Mouse (Mus musculus): ENCODE data around the gene Eif4a1. TPM values are rescaled to one million over a fixed set of nuclear protein-coding genes. Genes with fewer than 3 reads are reported as not detected.
"Not testable (repeated sequence)": the region's sequence is repeated elsewhere in the genome, so short reads cannot be mapped to it uniquely, and the experiment has no call there.

Eif4a1 gene
- total RNA-seq, 2 experiments from 2014 or later = 74.1 to 103 TPM

DNA sequence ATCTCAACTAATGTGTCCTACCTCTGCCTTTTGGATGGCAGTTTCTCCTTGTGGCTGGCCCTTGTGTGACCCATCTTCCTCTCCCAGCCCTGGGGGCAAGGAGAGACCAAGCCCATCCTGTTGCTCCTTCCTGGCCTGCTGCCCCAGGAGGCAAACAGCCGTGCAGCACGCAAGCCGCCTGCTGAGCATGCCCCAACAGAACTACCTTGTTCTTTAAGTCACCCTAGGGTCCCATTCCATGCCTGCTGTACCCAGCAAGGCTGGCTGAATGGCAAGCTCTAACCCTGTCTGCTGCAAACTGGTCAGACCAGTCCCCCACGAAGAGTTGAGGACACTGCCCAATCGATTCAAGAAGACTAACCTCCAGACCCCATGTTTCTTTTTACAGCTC, 16.2 kb downstream of the Eif4a1 start:
- DNase-seq = no peak
- intact Hi-C loops (cut with DNase I) = loop anchor here (2.0 to 10.0 kb wide), 2 partner anchors 25 to 219 kb away; partner anchors contain the start of gene Tmem95

GRCm38 (mm10) chr11:69655264-69656064, 16.8 kb downstream of the Eif4a1 start, which contains the start of gene Sox15:
Sox15 (plus strand) TSS chr11:69655314.
- DNase-seq = peak; percentile 39 to 54
- intact Hi-C loops (cut with DNase I) = loop anchor here (2.0 to 10.0 kb wide), 2 partner anchors 25 to 219 kb away; partner anchors contain the start of gene Tmem95

DNA sequence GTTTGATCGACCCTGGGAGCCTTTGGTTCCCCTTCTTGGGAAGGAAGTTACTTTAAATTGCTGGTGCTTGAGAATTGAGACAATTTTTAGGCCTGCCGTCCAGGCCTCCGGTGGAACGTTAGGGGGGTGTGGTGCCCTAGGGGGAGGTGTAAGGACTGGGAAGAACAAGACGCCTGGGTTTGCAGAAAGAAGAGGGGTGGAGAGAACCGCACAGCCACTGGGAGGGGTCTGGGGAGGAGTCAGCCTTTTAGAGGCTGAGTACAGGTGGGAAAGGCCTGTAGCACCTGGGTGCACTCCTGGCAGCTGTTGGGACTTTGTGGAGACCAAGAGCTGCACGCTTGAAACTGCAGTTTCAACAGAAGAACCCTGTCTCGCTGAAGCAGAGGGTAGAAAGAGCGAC, 17.5 kb downstream of the Eif4a1 start:
- intact Hi-C loops (cut with DNase I) = loop anchor here (10.0 kb wide), 1 partner anchor 220 kb away; the partner anchor contains the start of gene Tmem95
- no peak for DNase-seq

- DNase-seq = no peak
- intact Hi-C loops (cut with DNase I) = loop anchor here (10.0 kb wide), 1 partner anchor 221 kb away; the partner anchor contains the start of gene Tmem95
Observed at GRCm38 (mm10) chr11:69653399-69653798, 18.8 kb downstream of the Eif4a1 start.

- intact Hi-C loops (cut with DNase I) = no loop called here
- no peak for DNase-seq
Observed at GRCm38 (mm10) chr11:69645860-69646259, 26.4 kb downstream of the Eif4a1 start.

DNA sequence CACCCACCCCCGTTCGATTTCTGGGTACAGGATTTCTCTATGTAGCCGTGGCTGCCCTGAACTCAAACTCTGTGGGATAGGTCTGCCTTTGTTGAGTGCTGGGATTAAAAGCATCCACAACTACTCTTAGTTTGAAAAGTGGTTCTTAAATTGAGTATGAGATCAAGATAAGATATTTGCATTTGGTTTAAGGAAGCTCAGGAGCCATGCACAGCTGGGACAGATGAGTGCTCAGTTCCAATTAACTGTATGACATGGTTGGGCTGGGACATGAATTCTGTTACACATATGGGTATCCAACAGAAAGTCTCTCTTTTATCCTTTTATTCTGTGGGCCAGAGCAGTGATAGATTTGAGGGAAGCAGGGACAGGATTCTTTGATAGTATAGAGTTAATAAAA, 36.8 kb downstream of the Eif4a1 start:
- no peak for DNase-seq
- intact Hi-C loops (cut with DNase I) = no loop called here

- DNase-seq = peak in 1 of 2 experiments; percentile 60
- intact Hi-C loops (cut with DNase I) = no loop called here
Observed at GRCm38 (mm10) chr11:69633128-69633866, 38.9 kb downstream of the Eif4a1 start.

DNA sequence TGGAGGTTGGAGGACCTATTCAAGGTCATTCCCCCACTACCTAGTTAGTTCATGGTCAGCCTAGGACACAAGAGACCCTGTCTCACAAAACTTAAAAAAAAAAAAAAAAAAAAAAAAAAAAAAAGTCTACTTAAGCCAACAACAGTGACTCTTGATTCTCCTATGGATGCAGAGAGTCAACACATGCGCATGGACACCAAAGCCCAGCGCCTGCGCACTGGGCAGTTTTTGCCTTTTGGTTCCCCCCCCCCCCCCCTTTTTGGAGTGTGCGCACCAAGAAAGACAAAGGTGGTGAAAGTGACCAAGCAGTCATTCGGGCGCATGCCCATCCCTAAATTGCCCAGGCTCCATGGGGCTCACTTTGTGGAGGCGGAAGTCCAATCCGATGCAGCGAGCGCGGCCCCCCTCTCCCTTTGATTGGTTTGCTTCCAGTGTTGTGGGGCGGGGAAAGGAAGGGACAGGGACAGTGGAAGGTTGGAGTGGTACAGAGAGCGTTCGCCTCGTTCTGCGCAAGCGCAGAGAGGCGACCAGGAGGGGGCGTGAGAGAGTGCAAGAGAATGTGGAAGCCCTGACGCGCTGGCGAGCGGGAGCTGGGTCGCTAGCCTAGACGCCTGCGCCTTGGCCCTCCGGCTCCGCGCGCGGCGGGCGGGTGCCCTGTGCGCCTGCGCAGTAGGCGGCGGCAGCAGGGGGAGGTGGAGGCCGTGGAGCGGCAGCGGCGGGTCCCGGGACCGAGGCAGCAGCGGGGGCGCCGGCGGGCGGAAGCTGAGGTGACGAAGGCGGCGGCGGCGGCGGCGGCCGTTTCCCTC, 39.7 kb downstream of the Eif4a1 start, which contains the start of gene Fxr2:
Gene Fxr2 (plus strand): TSS at position 707 of the 806 bp plus-strand sequence.
- intact Hi-C loops (cut with DNase I) = no loop called here
- peak; percentile 100 for DNase-seq

- no peak for DNase-seq
- intact Hi-C loops (cut with DNase I) = loop anchor here (2.0 kb wide), 1 partner anchor 27 kb away; no protein-coding TSS in a partner anchor
Observed at GRCm38 (mm10) chr11:69629802-69630201, 42.4 kb downstream of the Eif4a1 start.

DNA sequence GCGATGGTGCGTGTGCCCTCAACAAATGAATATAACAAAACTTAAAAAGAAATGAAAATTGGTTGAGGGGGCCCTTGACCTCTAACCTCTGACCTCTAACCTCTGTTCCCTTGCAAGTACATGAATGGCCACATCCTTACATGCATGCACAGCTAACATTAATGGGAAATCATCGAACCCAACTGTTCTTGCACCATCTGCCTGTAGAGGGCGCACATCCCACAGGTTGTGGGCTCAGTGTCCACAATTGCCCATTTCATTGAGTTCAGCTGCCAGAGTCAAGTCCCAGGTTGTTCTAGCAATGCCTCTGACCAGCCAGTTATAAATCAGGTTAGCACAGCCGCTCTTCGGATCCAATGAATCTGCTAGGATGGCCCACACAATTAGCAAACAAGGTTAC, 43.9 kb downstream of the Eif4a1 start:
- intact Hi-C loops (cut with DNase I) = no loop called here
- peak; percentile 62 to 68 for DNase-seq

GRCm38 (mm10) chr11:69624339-69624738, 47.9 kb downstream of the Eif4a1 start:
- intact Hi-C loops (cut with DNase I); DNase-seq: not testable (repeated sequence)

DNA sequence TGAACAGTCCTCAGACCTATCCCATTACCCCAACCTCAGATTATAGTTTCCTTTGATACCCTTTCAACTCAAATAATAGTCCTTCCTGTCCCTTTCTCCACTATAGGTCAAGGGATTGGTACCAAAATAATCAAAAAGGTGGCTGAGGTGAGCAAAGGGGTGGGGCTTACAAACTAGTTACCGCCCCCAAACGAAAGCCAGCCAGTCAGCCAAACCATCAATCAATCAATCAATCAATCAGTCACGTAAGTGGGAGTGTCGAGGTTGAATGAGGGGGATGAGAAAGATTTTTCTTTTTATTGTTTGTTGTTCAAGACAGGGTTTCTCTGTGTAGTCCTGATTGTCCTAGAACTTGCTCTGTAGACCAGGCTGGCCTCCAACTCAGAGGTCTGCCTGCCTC, 49.2 kb downstream of the Eif4a1 start:
- no peak for DNase-seq
- intact Hi-C loops (cut with DNase I) = no loop called here

- intact Hi-C loops (cut with DNase I) = no loop called here
- no peak for DNase-seq
Observed at GRCm38 (mm10) chr11:69622406-69622805, 49.8 kb downstream of the Eif4a1 start.

- intact Hi-C loops (cut with DNase I) = no loop called here
- peak; percentile 31 to 53 for DNase-seq
Observed at GRCm38 (mm10) chr11:69621571-69622268, 50.5 kb downstream of the Eif4a1 start, which contains the start of gene Sat2. Sat2 (plus strand) TSS chr11:69622024.

DNA sequence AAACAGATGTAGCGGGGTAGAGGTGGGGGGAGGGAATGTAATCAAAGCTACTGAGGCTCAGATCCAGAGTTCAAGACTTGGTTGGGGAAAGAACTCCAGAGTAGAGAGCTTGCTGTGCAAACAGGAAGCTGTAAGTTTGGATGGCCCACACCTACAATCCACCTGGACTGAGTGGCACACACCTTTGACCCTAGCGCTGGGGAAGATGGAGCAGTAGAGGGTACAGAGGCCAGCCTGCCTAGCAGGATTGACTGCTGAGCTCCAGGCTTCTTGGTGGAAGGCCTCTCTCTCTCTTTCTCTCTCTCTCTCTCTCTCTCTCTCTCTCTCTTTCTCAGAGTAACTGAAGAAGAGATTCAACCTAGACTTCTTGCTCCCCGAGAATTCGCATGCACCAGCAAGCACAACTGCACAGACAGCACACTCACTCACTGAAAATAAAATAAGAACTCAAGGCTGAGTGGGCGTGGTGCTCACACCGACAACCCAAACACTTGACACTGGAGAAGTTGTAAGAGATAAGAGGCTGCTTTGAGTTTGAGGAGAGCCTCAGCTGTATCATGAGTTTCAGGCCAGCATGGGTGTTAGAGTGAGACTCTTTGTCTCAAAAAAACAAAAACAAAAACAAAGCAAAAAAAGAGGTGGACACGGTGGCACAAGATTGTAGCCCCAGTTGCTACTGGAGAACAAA, 51.7 kb downstream of the Eif4a1 start:
- DNase-seq = no peak
- intact Hi-C loops (cut with DNase I) = no loop called here

- intact Hi-C loops (cut with DNase I) = no loop called here
- no peak for DNase-seq
Observed at GRCm38 (mm10) chr11:69617805-69618204, 54.4 kb downstream of the Eif4a1 start, which contains the start of gene Shbg. Shbg (minus strand) TSS chr11:69617905.

All from gastrocnemius, postnatal 36 days (tissue).